Mouse (Mus musculus) midbrain, embryonic 12.5 days (tissue): Measurements from ENCODE around the gene Lysmd4. TPM values are rescaled to one million over a fixed set of nuclear protein-coding genes. Genes with fewer than 3 reads are reported as not detected.
A peak's percentile ranks its signal among the peaks of the same experiment; 100 is the strongest.

Experiments used
- ATAC-seq: fragments of 200-750 bp; cut with Nextera tagmentation; 2 replicates; pipeline ENCODE4 v1.8.0; 2017; ENCODE audit warnings: low read depth, moderate TSS enrichment, moderate library complexity; ENCODE audit not compliant: low FRiP score
- H3K27ac ChIP-seq: fragments of 300-500 bp; sonication (generic); replicated peaks from 2 replicates; pipeline ENCODE4 v1.5.1; 2016; ENCODE audit warnings: mild to moderate bottlenecking
- H3K27me3 ChIP-seq: fragments of 300-500 bp; sonication (generic); 2 replicates; pipeline ENCODE4 v1.6.1; 2016; ENCODE audit warnings: mild to moderate bottlenecking
- H3K36me3 ChIP-seq: fragments of 300-500 bp; sonication (generic); 2 replicates; pipeline ENCODE4 v1.6.1; 2016
- H3K4me1 ChIP-seq: fragments of 300-500 bp; sonication (generic); 2 replicates; pipeline ENCODE4 v1.6.1; 2016
- H3K4me2 ChIP-seq: fragments of 300-500 bp; sonication (generic); replicated peaks from 2 replicates; pipeline ENCODE4 v1.6.1; 2016; ENCODE audit warnings: mild to moderate bottlenecking, moderate library complexity
- H3K4me3 ChIP-seq: fragments of 300-500 bp; sonication (generic); 2 replicates; pipeline ENCODE4 v1.5.1; 2016; ENCODE audit warnings: mild to moderate bottlenecking
- H3K9ac ChIP-seq: fragments of 300-500 bp; sonication (generic); replicated peaks from 2 replicates; pipeline ENCODE4 v1.6.1; 2016; ENCODE audit warnings: mild to moderate bottlenecking, moderate library complexity
- H3K9me3 ChIP-seq: fragments of 300-500 bp; sonication (generic); 2 replicates; pipeline ENCODE4 v1.6.1; 2016; ENCODE audit warnings: mild to moderate bottlenecking
- WGBS: fragments of 180-500 bp; shearing (Covaris S2); methylation state at CpG from one replicate; pipeline ENCODE4 v1.1.7; 2016; 5-methylcytosine and 5-hydroxymethylcytosine counted together
- polyA plus RNA-seq: library from polyadenylated mRNA; unstranded; fragments of >200 nt; fragmentation: Nextera tagmentation; extraction: Ambion mirVana; gene quantifications from 2 replicates; pipeline ENCODE4 v1.2.1, GENCODE M21; 2016

Lysmd4 gene
- polyA plus RNA-seq, 1 experiment from 2014 or later: 19.8 TPM

DNA sequence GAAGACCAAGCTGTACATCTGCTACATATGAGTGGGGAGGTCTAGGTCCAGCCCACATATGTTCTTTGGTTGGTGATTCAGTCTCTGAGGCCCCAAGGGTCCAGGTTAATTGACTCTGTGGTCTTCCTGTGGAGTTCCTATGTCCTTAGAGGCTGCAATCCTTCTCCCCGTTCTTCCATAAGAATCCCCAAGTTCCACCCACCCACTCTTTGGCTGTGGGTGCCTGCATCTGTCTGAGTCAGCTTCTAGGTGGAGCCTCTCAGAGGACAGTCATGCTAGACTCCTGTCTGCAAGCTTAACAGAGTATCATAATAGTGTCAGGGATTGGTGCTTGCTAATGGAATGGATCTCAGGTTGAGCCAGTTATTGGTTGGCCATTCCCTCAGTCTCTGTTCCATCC is 8.8 kb upstream of the Lysmd4 start:
- ATAC-seq: no peak

DNA sequence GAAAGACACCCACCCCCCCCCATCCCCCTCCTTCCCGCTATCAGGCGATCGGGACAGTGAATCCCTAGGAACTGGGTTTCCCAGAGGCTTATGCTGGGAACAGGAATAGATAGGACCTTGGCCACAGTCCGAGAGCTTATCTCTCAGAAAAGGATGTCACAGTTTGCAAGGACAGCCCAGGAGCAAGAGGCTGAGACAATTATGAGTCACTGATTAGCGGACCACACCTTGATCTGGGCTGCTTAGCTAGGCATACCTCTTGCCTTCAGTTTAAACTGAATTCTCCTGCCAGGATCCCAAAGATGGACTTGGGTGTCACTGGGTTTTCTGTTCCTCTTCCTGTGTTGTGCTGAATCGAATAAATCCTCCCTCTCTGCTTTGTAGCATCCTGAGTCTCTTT is 6.0 kb upstream of the Lysmd4 start:
- no peak for ATAC-seq
- Histone ChIP-seq H3K4me3 (no peak overlapping the region), H3K9ac (no peak overlapping the region), H3K27me3 (no peaks in the 10 kb centered on the region), H3K4me1 (peaks cover 4% of the 10 kb centered on the region; the same call in 1 of the 2 replicates), H3K27ac (no peak overlapping the region), H3K9me3 (no peaks in the 10 kb centered on the region), H3K4me2 (no peak overlapping the region), H3K36me3 (no peaks in the 10 kb centered on the region)
- 87% methylated on average over 6 of the region's 6 CpGs for WGBS

More for the DNA sequence above, 8.8 kb upstream of the Lysmd4 start:
- H3K4me3 ChIP-seq: no peak overlapping the region
- H3K27ac ChIP-seq: no peak overlapping the region
- WGBS: 82% methylated on average over 1 of the region's 1 CpGs
- H3K4me1 ChIP-seq: peaks cover 4% of the 10 kb centered on the region; the same call in 1 of the 2 replicates
- H3K4me2 ChIP-seq: no peak overlapping the region
- no peaks in the 10 kb centered on the region for H3K27me3 ChIP-seq
- no peak overlapping the region for H3K9ac ChIP-seq
- H3K36me3 ChIP-seq: no peaks in the 10 kb centered on the region
- H3K9me3 ChIP-seq: no peaks in the 10 kb centered on the region

DNA sequence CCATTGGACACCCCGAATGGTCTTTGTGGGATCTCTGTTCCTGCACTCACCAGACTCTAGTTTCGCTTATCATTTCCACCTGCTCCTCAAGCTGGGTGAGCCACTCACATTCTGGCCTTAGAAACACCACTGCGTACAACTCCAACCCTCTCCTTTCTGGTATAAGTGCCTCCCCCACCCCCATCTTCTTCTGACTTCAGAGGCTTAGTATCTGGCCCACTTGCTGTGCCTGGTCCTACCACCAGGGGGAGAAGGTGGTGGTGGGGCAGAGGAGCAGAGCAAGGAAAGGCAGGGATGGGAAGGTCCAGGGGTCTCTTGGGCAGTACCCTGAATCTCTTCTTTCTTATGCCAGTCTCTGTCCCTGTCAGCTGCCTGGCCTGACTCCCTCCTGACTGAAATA is 5.3 kb upstream of the Lysmd4 start:
- 75% methylated on average over 3 of the region's 3 CpGs for WGBS

DNA sequence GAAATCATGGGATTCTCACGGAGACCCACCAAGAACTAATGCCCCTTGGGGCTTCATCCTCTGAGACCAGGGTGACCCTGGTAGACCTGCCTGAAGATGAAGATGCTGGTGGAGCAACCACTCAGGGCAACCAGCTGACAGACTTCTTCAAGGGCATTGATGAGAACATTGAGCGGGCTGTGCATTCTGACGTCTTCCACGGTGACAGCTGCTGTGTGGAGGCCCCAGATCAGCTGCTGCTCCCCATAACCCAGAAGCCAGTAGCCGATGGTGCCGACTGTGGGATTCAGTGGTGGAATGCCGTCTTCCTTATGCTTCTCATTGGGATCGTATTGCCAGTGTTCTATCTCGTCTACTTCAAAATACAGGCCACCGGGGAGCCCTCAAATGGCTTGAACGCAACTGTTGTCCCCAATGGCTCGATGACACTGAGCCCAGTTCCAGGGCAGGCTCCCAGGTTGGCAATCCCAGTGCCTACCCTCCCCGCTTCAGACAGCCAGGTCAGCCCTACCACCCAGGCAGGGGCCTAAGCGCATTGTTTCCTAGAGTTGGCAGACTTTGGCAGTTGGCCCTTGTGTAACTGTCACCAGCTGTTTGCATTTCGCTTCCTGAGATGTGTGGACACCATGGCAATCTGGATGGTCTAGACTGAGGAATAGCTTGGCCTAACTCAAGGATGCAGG is 3.7 kb downstream of the Lysmd4 start:
- 93% methylated on average over 15 of the region's 15 CpGs for WGBS
- H3K4me2 ChIP-seq: no peak overlapping the region
- peaks cover 21% of the 10 kb centered on the region for H3K36me3 ChIP-seq
- ATAC-seq: no peak
- peaks cover 17% of the 10 kb centered on the region for H3K4me1 ChIP-seq
- no peak overlapping the region for H3K4me3 ChIP-seq
- no peaks in the 10 kb centered on the region for H3K9me3 ChIP-seq
- H3K27me3 ChIP-seq: no peaks in the 10 kb centered on the region
- H3K9ac ChIP-seq: no peak overlapping the region
- no peak overlapping the region for H3K27ac ChIP-seq

More for the DNA sequence above, 5.3 kb upstream of the Lysmd4 start:
- H3K4me1 ChIP-seq: peaks cover 4% of the 10 kb centered on the region
- H3K4me3 ChIP-seq: no peak overlapping the region
- no peak overlapping the region for H3K9ac ChIP-seq
- no peak for ATAC-seq
- H3K36me3 ChIP-seq: no peaks in the 10 kb centered on the region
- H3K4me2 ChIP-seq: no peak overlapping the region
- no peaks in the 10 kb centered on the region for H3K9me3 ChIP-seq
- H3K27me3 ChIP-seq: no peaks in the 10 kb centered on the region
- H3K27ac ChIP-seq: no peak overlapping the region

DNA sequence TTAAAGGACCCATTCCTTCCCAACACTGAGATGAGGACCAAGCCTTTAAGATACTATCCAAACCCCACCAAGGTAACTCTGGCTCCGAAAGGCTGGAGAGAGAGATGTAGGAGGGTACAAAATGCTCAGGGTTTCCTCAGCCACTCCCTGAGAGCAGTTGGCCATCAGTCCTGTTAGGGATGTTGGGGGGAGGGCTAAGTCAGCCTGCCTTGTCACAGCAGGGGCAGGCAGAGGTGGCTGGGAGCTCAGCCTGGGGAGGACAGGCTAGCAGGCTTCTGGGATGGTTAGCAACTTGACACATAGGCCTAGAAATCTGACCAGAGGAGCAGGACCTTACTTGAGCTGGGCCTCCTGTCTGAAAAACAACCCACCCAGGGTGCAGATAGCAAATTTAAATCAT is 5.2 kb downstream of the Lysmd4 start:
- Histone ChIP-seq H3K27me3 (no peaks in the 10 kb centered on the region), H3K9ac (no peak overlapping the region), H3K4me2 (no peak overlapping the region), H3K9me3 (no peaks in the 10 kb centered on the region), H3K4me3 (no peak overlapping the region), H3K36me3 (peaks cover 25% of the 10 kb centered on the region), H3K27ac (no peak overlapping the region), H3K4me1 (peaks cover 14% of the 10 kb centered on the region)
- no peak for ATAC-seq
- 83% methylated on average over 1 of the region's 1 CpGs for WGBS

DNA sequence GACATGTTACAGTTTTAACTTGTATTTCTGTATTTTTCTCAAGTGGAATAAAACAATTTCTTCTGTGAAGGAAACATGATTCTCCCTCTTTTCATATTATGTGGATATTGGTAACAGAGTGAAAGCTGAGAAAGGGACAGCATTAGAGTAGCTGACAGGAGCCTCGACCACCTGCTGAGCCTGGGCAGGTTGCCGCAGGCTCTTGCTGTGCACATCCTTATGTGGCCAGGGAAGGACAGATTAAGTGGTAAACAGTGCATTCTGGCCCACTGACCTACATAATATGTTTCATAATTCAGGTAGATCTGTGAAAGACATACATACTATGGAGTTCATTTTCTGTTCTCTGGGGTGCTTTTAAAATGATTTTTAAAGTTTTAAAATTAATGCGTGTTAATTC is 6.0 kb downstream of the Lysmd4 start:
- H3K27ac ChIP-seq: no peak overlapping the region
- H3K4me2 ChIP-seq: no peak overlapping the region
- H3K36me3 ChIP-seq: peaks cover 25% of the 10 kb centered on the region
- H3K4me3 ChIP-seq: no peak overlapping the region
- no peaks in the 10 kb centered on the region for H3K27me3 ChIP-seq
- no peaks in the 10 kb centered on the region for H3K9me3 ChIP-seq
- WGBS: 65% methylated on average over 3 of the region's 3 CpGs
- H3K9ac ChIP-seq: no peak overlapping the region
- no peak for ATAC-seq
- H3K4me1 ChIP-seq: peaks cover 7% of the 10 kb centered on the region

DNA sequence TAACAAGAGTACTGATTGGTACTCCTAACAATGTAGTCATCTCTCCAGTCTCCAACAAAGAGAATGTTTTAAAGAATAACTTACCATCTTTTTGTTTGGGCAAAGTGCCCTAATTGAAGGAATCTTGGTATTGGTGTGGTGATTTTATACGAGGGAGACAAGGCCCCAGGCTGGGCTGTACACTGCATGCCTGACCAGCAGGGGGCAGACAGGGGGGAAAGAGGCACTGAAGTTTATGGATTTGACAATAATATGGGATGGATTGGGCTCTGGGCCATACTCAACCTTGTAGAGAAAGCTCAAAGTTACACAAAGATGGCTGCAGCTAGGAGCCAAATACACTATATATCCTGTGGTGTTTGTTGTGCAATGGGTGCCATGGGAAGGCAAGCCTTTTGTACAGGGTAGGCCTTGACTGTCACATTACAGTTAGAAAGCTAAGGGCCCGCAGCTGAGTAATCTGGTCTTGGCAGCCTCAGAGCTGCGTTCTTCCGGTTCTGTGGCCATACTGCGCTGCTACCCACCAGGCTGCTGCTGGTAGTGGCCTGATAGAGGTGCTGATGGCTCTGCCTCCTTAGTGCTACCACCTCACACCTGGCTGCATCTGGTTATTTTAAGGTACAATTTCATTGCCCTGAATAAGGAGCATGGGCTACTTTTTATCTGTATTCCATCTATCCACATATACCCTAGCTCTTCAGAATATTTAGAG is 6.7 kb downstream of the Lysmd4 start:
- Histone ChIP-seq H3K4me1 (peaks cover under 1% of the 10 kb centered on the region; the same call in 1 of the 2 replicates), H3K9ac (no peak overlapping the region), H3K27me3 (no peaks in the 10 kb centered on the region), H3K27ac (no peak overlapping the region), H3K4me2 (no peak overlapping the region), H3K9me3 (no peaks in the 10 kb centered on the region), H3K4me3 (no peak overlapping the region), H3K36me3 (peaks cover 25% of the 10 kb centered on the region)
- 82% methylated on average over 5 of the region's 5 CpGs for WGBS
- 0 out of 2 replicates have a peak, but pooled peaks have one; percentile 52 for ATAC-seq

DNA sequence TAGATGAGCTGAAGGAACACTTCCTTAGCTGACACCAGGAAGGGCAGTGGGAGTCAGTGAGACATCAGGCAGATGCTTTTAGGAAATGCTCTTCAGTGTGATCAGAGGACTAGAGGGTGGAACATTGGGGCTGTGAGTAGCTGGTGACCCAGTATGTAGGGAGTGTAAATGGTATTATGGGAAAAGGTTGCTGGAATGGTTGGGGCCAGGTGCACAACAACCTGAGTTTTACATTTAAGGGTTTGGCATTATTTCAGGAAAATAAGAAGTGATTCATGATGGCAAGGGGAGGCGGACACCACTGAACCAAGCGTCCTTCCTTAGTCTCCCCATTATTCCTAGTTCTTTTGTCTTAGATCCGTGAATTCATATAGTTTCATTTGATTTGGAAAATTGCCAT is 7.4 kb downstream of the Lysmd4 start:
- Histone ChIP-seq H3K4me1 (no peaks in the 10 kb centered on the region), H3K4me2 (no peak overlapping the region), H3K27ac (no peak overlapping the region), H3K4me3 (no peak overlapping the region), H3K27me3 (no peaks in the 10 kb centered on the region), H3K36me3 (peaks cover 31% of the 10 kb centered on the region), H3K9ac (no peak overlapping the region), H3K9me3 (no peaks in the 10 kb centered on the region)
- no peak for ATAC-seq
- 90% methylated on average over 3 of the region's 3 CpGs for WGBS

DNA sequence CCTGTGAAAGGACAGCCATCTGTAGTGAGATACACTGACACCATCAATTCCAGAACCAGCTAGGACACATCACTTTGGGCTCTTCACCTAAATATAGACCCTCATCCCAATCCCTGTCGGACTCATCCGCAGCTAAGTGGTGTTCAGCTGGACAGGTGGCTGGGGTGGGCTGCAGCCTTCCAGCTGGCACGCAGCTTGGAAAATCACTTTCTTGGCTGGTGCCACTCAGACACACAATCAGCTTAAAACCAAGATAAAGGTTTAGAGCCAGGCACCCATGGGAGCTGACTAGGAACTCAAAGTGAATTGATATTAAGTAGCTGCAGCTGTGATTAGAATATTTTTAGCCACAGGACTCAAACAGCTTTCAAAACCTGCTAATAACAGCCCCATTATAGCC is 7.9 kb downstream of the Lysmd4 start:
- H3K27me3 ChIP-seq: no peaks in the 10 kb centered on the region
- H3K36me3 ChIP-seq: peaks cover 32% of the 10 kb centered on the region
- no peak overlapping the region for H3K4me3 ChIP-seq
- 86% methylated on average over 3 of the region's 3 CpGs for WGBS
- no peaks in the 10 kb centered on the region for H3K4me1 ChIP-seq
- no peak for ATAC-seq
- no peak overlapping the region for H3K9ac ChIP-seq
- H3K9me3 ChIP-seq: no peaks in the 10 kb centered on the region
- no peak overlapping the region for H3K4me2 ChIP-seq
- H3K27ac ChIP-seq: 0 out of 2 replicates have a peak overlapping the region, but pooled peaks have one; percentile 30

DNA sequence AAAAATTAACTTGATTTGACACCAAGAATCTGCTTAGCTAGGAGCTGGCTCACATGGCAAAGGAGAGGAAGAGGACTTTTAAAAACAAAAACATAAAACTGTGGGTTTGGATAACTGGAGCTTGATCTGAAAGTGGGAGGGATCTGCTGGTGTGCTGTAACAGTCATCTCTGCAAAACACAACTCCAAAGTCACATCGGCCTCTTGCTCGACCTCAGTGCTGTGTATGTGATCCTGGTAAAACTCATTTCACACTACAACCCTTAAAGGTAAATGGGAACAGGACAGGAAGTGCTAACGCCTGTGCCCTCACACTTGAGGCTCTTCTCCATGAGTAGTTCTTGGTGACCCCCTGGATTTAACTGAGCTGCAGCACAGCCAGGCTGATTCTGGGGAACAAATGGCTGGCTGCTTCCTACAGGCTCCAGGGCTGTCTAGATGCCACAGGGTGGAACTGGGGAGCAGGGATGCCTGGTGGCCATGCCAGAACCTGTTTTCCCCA is 8.3 kb downstream of the Lysmd4 start:
- 82% methylated on average over 3 of the region's 3 CpGs for WGBS
- Histone ChIP-seq H3K4me1 (no peaks in the 10 kb centered on the region), H3K27ac (0 out of 2 replicates have a peak overlapping the region, but pooled peaks have one; percentile 30), H3K9me3 (no peaks in the 10 kb centered on the region), H3K27me3 (no peaks in the 10 kb centered on the region), H3K4me2 (no peak overlapping the region), H3K36me3 (peaks cover 32% of the 10 kb centered on the region), H3K4me3 (no peak overlapping the region), H3K9ac (no peak overlapping the region)
- no peak for ATAC-seq

DNA sequence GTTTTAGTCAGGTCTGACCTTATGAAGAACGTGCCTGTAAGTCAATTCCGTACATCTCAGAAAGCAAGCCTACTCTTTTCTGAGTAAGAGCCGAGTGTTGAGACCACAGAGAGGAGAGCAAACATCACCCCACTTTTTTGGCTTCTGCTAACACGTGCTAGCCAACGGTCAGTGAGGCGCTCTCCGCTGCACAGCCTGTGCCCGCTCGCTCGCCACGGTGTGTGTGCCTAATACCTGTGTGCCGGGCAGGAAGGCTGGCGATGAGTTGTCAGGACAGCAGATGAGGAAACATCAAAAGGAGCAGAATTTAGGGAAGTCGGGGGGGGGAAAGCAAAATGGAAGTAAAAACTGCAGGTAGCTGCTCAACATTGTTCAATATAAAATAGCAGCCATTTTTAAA is 10.2 kb downstream of the Lysmd4 start:
- no peak overlapping the region for H3K27ac ChIP-seq
- H3K9me3 ChIP-seq: no peaks in the 10 kb centered on the region
- no peaks in the 10 kb centered on the region for H3K4me1 ChIP-seq
- H3K36me3 ChIP-seq: peaks cover 27% of the 10 kb centered on the region
- H3K9ac ChIP-seq: no peak overlapping the region
- 94% methylated on average over 14 of the region's 14 CpGs for WGBS
- no peak overlapping the region for H3K4me3 ChIP-seq
- no peaks in the 10 kb centered on the region for H3K27me3 ChIP-seq
- ATAC-seq: no peak
- no peak overlapping the region for H3K4me2 ChIP-seq

DNA sequence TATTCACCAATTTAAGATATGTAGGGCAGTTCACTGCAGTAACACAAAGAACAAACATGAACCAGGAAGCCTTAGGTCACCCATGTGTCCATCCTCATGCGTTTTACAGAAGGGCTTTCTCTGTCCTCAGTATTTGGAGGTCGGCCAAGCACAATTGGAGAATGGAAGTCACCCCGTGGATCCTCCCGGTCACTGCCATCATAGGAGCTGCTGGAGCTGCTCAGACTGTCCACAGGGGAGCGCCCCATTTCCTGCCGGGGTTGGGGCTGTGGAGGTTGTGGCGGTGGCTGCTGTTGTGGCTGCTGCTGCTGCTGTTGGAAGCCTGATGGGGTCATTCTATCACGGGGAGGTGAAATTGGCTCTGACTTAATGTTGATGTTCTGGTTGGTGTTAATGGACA is 12.5 kb downstream of the Lysmd4 start:
- Histone ChIP-seq H3K9ac (no peak overlapping the region), H3K27me3 (no peaks in the 10 kb centered on the region), H3K27ac (no peak overlapping the region), H3K4me3 (no peak overlapping the region), H3K36me3 (peaks cover 39% of the 10 kb centered on the region), H3K4me2 (no peak overlapping the region), H3K4me1 (no peaks in the 10 kb centered on the region), H3K9me3 (no peaks in the 10 kb centered on the region)
- ATAC-seq: no peak
- 86% methylated on average over 8 of the region's 8 CpGs for WGBS
